Comparison of ENCODE assay signal across 25 mouse cellular contexts in the genomic region with DNA sequence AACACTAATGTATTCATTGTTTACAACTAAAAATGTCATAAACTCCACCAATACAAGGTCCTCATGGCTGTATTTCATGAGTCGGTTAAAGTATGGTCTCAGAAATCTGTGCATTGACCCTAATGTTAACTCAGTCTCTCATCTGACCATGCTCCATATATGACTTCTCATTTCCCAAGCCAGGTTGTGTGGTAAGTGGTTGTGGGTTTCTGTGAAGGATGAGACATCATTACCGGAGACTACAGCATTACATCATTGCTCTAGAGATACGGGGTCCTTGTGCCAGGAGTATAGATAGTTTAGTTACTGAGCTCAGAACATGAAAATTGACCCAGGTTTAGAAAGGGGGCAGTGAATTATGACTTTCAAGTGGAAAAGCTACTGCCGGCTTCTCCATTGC. TPM values are rescaled to one million over a fixed set of nuclear protein-coding genes. Genes with fewer than 3 reads are reported as not detected.
"Had no signal": no experiment of that assay in that cellular context is flagged by ENCODE, and none has a peak within 500 bp of the region (broad histone marks: within the 10 kb centered on the region; RNA-seq: fewer than 3 reads in every experiment).

No protein-coding gene starts in this region.

- DNase-seq: liver, postnatal 0 days; lung, adult 2 months; lung, postnatal 14 days; lung, postnatal 36 days; retina, postnatal 1 day; right cerebral cortex, adult 18-20 months; right cerebral cortex, postnatal 25 days; right cerebral cortex, postnatal 4 days; spleen, adult 18-20 months; thymus, adult 18-20 months; thymus, postnatal 14 days; thymus, postnatal 36 days had no signal

- H3K36me3 ChIP-seq: liver, embryonic 15.5 days; lung, embryonic 15.5 days; midbrain, embryonic 13.5 days; midbrain, embryonic 15.5 days; neural tube, embryonic 12.5 days had no signal

- H3K9ac ChIP-seq: liver, embryonic 15.5 days; liver, postnatal 0 days; lung, embryonic 15.5 days; midbrain, embryonic 13.5 days; midbrain, embryonic 15.5 days; neural tube, embryonic 12.5 days had no signal

- H3K27me3 ChIP-seq: lung, embryonic 15.5 days; megakaryocyte, embryonic 14.5 days; midbrain, embryonic 13.5 days; midbrain, embryonic 15.5 days; neural tube, embryonic 12.5 days had no signal

- H3K4me3 ChIP-seq: liver, embryonic 15.5 days; lung, embryonic 15.5 days; megakaryocyte, embryonic 14.5 days; midbrain, embryonic 13.5 days; midbrain, embryonic 15.5 days; myocyte; neural tube, embryonic 12.5 days had no signal

- H3K4me1 ChIP-seq: liver, embryonic 15.5 days; lung, embryonic 15.5 days; megakaryocyte, embryonic 14.5 days; midbrain, embryonic 13.5 days; midbrain, embryonic 15.5 days; neural tube, embryonic 12.5 days had no signal

- ATAC-seq: lung, postnatal 0 days; midbrain, embryonic 13.5 days; midbrain, embryonic 15.5 days had no signal

- H3K4me2 ChIP-seq: liver, embryonic 15.5 days; lung, embryonic 15.5 days; midbrain, embryonic 11.5 days; midbrain, embryonic 13.5 days; midbrain, embryonic 15.5 days; neural tube, embryonic 12.5 days had no signal

- H3K27ac ChIP-seq: liver, embryonic 15.5 days; lung, embryonic 15.5 days; macrophage; midbrain, embryonic 13.5 days; midbrain, embryonic 15.5 days; neural tube, embryonic 12.5 days had no signal

- H3K9me3 ChIP-seq: liver, embryonic 15.5 days; lung, embryonic 15.5 days; midbrain, embryonic 13.5 days; midbrain, embryonic 15.5 days; neural tube, embryonic 12.5 days had no signal

RNA-seq across cellular contexts. Expression of gene Rxfp1, which starts 51.9 kb away (rescaled TPM):
- polyA plus RNA-seq: liver, embryonic 15.5 days; macrophage; midbrain, embryonic 11.5 days; midbrain, embryonic 13.5 days; myocyte; small intestine, adult 2 months; stomach, embryonic 14.5 days; stomach, embryonic 16.5 days had no signal
